Mouse (Mus musculus) bone marrow, adult 2 months (tissue): ENCODE measurements at regions not wholly inside any gene's neighbourhood (a gene's known extent, or its start where the extent isn't known, plus 50 kb on each side); places are given as distances from the start of the nearest gene placed in this dataset.

Experiments used
- H3K27ac ChIP-seq: fragments of 200-500 bp; 2 replicates; pipeline ENCODE4 v1.5.1; 2012; ENCODE audit warnings: low read depth, mild to moderate bottlenecking, control low read depth, inconsistent platforms, low read length; ENCODE audit not compliant: control insufficient read depth, poor library complexity, insufficient read depth
- H3K4me1 ChIP-seq: fragments of 200-500 bp; 2 replicates; pipeline ENCODE4 v1.6.1; 2011; ENCODE audit warnings: low read length; ENCODE audit not compliant: control insufficient read depth, insufficient read depth
- H3K4me3 ChIP-seq: fragments of 200-500 bp; replicated peaks from 2 replicates; pipeline ENCODE3; 2011; ENCODE audit warnings: mild to moderate bottlenecking, low read depth, low read length, control low read depth; ENCODE audit not compliant: control insufficient read depth
- CTCF ChIP-seq: fragments of 200-500 bp; IDR thresholded peaks from 2 replicates; pipeline ENCODE4 v1.5.1; 2011; ENCODE audit warnings: low read length, control low read depth; ENCODE audit not compliant: control insufficient read depth, insufficient read depth
- POLR2A ChIP-seq: fragments of 200-500 bp; IDR thresholded peaks from 2 replicates; pipeline ENCODE4 v1.6.1; 2011; ENCODE audit warnings: low read depth, mild to moderate bottlenecking, control low read depth, low read length, borderline replicate concordance; ENCODE audit not compliant: control insufficient read depth
- WGBS: fragments of 180-500 bp; shearing (Covaris S2); methylation state at CpG from one replicate; pipeline ENCODE4 v1.1.7; 2018; 5-methylcytosine and 5-hydroxymethylcytosine counted together

DNA sequence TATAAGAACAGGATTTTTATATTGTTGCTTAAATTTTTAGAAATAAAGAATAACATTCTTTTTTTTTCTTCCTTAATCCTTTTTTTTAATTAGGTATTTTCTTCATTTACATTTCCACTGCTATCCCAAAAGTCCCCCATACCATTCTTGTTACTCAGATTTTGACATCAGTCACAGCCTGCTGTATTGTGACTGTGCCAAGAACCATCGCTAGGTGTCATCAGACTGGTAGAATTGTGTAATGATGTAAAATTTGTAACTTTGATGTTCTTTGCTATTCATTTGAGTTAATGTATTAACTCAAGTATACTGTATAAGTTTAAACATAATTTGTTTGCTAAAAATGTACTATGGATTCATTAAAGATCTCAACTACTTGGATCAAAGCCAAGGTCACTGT lies 465.0 kb downstream of the Arl4a start:
- Histone ChIP-seq H3K27ac (no peak overlapping the region), H3K4me1 (no peaks in the 10 kb centered on the region), H3K4me3 (no peak overlapping the region)
- TF ChIP-seq CTCF, result no peak
- TF ChIP-seq POLR2A, result no peak
- WGBS, result 84% methylated on average over 1 of the region's 1 CpGs

DNA sequence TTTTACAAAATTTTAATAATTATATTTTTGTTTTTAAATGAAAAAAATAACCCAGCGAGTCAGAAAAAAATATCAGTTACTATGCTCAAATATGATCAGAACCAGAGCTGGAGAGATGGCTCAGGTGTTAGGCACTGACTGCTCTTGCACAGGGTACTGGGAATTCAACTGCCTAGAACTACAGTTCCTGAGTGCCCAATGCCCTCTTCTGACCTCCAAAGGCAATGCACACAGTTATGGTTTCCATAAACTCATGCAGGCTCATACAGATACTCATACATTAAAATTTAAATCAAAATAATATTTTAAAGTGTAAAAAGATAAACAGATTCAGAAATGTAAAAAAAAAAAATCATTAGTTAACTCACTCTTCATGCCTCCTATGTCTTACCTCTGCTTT lies 465.7 kb downstream of the Arl4a start:
- no peak overlapping the region for H3K27ac ChIP-seq
- no peaks in the 10 kb centered on the region for H3K4me1 ChIP-seq
- no peak for TF ChIP-seq POLR2A
- WGBS, result 75% methylated on average over 1 of the region's 1 CpGs
- no peak overlapping the region for H3K4me3 ChIP-seq

DNA sequence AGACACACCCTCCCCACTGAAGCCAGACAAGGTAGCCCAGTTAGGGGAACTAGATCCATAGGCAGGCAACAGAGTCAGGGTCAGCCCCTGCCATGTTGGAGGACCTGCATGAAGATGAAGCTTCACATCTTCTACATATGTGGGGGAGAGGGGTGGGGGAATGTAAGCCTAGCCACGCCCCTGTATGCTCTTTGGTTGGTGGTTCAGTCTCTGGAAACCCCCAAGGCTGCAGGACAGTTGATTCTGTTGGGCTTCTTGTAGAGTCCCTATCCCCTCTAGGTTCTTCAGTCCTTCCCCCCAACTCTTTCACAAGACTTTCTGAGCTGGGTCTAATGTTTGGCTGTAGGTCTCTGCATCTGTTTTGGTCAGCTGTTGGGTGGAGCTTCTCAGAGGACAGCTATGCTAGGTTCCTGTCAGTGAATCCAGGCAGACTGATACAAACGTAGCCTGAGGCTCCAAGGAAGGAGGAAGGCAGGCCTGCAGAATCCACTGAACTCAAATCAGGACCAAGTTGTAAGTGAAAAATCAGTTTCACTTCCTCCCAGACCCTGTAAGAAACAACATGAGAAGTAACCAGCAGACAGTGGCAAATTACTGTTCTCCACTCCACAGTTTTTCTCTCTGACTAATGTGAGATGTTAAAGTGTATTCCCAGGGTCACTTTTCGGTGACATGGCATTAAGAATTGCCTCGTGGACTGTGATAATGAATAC lies 476.9 kb downstream of the Arl4a start:
- Histone ChIP-seq H3K4me3 (no peak overlapping the region), H3K27ac (no peak overlapping the region), H3K4me1 (no peaks in the 10 kb centered on the region)
- 53% methylated on average over 4 of the region's 4 CpGs for WGBS
- TF ChIP-seq POLR2A (no peak), CTCF (no peak)

DNA sequence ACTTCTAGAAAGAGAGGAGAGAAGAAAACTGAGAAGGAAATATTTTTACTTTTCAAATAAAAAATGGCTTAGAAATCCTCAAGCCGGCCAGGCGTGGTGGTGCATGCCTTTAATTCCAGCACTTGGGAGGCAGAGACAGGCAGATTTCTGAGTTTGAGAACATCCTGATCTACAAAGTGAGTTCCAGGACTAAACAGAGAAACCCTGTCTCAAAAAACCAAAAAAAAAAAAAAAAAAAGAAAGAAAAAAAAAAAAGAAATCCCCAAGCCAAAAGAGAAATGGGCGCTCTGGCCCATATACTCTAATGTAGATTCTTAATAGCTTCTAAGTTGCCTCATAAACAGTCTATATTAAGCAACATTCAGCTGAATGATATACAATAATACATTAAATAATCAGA lies 479.3 kb downstream of the Arl4a start:
- no peak overlapping the region for H3K27ac ChIP-seq
- TF ChIP-seq CTCF (no peak), POLR2A (no peak)
- no peaks in the 10 kb centered on the region for H3K4me1 ChIP-seq
- no peak overlapping the region for H3K4me3 ChIP-seq
- 90% methylated on average over 3 of the region's 3 CpGs for WGBS

DNA sequence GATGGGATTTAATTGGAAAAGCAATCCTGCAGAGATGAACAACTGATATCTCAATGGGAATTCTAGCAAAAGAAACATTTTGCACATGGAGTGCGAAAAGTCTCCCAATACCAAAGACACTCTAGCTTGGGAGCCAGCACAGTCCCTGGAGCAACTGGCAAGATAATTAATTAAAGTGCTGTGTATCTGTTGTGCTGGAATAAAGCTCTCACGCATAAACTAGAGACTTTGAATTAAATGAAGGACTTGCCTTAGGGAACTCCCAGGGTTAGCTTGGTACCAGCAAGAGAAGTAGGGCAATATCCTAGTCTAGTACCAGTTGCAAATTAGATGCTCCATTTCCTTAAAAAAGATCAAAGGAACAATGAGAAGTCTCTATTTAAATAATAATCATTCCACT lies 501.5 kb downstream of the Arl4a start:
- 79% methylated on average over 2 of the region's 2 CpGs for WGBS
- Histone ChIP-seq H3K4me3 (no peak overlapping the region), H3K27ac (no peak overlapping the region), H3K4me1 (no peaks in the 10 kb centered on the region)
- TF ChIP-seq CTCF (no peak), POLR2A (no peak)

DNA sequence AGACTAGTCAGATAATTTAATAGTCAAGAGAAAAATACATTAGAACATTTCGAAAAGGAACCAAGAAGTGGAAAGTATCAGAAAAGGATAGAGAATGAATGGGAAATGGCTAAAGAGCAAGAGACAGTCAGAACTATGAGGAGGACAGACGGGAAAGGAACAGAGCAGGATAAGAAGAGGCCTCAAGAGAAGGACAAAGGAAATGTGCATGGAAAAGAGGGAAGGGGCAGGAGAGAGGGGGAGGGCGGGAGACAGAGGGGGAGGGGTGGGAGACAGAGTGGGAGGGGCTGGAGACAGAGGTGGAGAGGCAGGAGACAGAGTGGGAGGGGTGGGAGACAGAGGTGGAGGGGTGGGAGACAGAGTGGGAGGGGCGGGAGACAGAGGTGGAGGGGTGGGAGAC lies 509.7 kb downstream of the Arl4a start:
- Histone ChIP-seq H3K4me1 (no peaks in the 10 kb centered on the region), H3K27ac (no peak overlapping the region), H3K4me3 (no peak overlapping the region)
- 73% methylated on average over 4 of the region's 4 CpGs for WGBS
- TF ChIP-seq CTCF, result no peak
- no peak for TF ChIP-seq POLR2A

DNA sequence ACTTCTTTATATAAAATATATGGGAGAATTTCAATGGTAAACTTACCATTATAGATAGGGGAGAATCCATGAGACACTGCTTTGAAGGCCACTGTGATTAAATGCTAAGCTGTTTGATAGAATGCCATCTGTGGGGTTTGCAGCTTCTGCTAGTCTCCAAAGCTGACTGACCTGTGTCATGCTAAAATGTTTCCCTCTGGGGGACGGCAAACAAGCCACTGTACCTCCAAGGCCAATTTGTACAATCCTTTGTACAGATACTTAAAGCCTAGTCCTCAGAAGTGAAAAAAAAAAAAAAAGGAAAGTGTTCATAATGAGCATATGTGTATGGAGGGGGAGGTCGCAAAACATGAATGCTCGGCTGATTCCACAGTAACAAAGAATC lies 510.6 kb downstream of the Arl4a start:
- H3K4me3 ChIP-seq, result no peak overlapping the region
- TF ChIP-seq CTCF, result no peak
- no peak for TF ChIP-seq POLR2A
- no peaks in the 10 kb centered on the region for H3K4me1 ChIP-seq
- WGBS, result 76% methylated on average over 3 of the region's 3 CpGs
- H3K27ac ChIP-seq, result no peak overlapping the region

DNA sequence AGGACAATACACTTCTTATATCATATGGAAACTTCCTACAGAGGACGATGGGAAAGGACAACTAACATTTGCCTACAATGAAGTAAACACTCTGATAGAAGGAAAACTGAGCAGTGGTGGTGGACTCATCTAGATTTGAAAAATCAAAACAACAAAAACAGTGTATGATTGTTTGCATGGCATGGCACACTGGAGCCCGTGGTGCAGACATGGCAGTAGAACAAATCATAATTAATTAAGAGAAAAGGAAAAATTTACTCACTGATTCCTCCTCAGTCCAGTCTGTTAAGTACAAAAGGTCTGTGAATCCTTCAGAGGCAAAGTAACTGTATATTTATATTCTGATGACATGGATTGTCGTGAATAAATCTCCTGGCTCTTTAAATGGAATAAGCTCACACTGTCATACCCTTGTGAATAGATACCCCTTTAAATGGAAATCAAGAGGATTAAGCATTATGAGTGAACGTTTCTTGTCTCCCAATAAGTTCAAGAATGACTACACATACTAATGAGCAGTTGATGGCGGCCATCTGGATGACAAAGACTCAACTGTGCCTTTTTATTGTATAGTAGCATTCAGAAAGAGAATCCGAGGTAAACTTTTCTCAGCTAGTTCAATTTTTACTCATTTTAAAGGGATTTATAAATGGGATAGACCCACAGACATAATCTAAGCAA lies 511.1 kb downstream of the Arl4a start:
- TF ChIP-seq CTCF (no peak), POLR2A (no peak)
- H3K4me1 ChIP-seq, result no peaks in the 10 kb centered on the region
- WGBS, result 66% methylated on average over 6 of the region's 6 CpGs
- H3K4me3 ChIP-seq, result no peak overlapping the region
- H3K27ac ChIP-seq, result no peak overlapping the region

DNA sequence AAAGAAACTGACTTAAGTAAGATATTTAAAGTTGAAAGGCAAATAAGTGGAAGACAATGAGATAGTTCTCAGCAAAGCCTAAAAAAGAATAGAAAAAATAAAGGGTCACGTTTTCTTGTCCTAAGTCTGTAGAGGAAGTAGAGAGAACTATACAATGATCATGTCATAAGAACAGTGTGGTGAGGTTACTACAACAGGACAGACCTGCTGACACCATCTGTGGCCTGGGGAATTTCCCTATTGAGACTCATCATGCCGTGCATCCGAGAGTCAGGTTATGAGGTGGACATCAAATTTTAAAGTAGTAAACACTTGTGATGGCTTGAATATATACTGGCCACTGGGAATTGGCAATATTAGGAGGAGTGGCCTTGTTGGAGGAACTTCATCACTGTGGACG lies 522.1 kb downstream of the Arl4a start:
- TF ChIP-seq POLR2A (no peak), CTCF (no peak)
- Histone ChIP-seq H3K4me3 (no peak overlapping the region), H3K4me1 (no peaks in the 10 kb centered on the region), H3K27ac (no peak overlapping the region)
- 63% methylated on average over 4 of the region's 4 CpGs for WGBS
